Mouse (Mus musculus): ENCODE measurements around the gene Ogfr.

Gene Ogfr

GRCm38 (mm10) chr2:180589123-180589831, at the start of gene Ogfr:
Ogfr (plus strand) TSS chr2:180589245.
- DNase-seq = peak; percentile 87

DNA sequence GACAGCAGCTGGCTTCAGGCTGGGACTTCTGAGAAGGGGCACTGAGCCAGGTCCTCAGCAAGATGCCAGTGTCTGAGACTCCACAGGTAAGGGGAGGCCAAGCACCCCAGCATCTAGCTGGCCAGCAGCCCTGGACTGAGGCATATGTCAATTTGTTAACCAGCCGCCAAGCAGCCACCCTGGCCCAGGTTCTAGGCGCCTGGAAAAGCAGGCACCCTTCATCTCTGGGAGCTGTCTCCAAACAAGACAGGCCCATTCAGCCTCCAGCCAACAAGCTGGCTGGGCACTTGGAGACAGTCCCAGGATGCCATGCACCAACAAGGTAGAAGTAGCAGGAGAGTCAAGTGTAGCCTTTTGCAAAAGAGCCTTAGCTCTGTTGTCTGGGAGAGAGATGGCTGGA, 45.4 kb upstream of the Ogfr start:
- DNase-seq = no peak

GRCm38 (mm10) chr2:180545046-180545445, 44.0 kb upstream of the Ogfr start:
- no peak for DNase-seq

DNA sequence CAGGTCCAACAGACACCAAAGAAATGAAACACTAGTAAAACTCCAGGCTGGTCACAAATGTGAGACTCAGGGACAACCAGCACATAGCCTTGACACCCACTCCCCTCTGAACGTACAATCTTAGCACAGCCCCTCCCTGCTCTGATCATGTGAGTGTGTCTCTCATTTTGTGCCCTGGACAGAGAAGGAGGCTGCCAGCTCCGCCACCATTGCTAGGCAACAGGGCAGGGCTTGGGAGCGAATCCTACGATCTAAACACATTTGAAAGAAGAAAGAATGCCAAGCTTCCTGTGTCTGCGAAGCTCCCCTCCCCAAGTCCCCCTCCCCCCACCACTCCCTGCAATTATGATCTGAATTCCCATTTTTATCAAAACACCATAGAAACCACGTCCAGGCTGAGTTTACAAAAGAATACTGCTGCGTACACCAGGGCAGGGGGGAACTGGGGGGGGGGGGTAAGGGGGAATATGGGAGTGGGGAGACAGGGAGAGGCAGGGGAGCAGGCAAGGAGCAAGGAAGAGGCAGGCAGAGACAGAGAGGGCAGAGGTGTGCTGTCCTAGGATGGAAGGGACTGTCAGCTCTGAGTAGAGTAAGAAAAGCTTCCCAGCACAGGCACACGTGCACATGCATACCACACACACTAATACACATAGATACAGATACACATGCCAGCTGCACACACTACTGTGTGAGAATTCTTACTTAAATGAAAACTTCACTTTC, 41.5 kb upstream of the Ogfr start:
- peak; percentile 65 for DNase-seq

DNA sequence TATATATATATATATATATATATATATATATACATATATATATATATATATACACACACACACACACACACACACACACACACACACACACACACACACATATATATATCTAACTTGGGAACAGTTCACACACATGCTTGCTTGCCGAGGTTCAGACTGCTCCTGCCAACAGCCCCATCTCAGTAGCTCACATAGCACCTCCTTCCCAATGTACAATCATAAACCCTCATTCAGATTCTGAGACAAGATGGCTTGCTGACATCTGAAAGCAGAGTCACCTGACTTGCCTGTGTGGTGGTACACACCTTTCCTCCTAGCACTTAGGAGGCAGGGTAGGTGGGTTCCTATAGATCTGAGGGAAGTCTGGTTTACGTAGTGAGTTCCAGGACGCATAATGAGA, 36.7 kb upstream of the Ogfr start:
- no peak for DNase-seq

GRCm38 (mm10) chr2:180555219-180555618, 33.8 kb upstream of the Ogfr start:
- no peak for DNase-seq

DNA sequence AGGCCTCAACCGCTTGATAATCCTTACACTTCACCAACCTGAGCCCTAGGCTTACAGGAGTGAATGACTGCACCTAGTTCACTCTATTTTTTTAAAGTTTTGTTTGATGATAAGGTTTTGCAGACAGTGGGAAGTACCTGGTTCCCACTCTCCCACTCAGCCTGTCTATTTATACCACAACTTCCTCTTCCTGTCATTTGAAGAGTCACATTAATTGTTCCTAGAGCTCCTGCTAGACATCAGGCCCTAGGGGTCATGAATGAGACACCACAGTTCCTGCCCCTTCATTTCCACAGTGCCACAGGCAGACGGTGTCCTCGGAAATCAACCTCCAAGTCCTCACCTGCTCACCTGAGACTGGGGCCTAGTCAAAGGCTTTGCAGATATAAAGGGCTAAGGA, 32.6 kb upstream of the Ogfr start:
- DNase-seq = no peak

GRCm38 (mm10) chr2:180560245-180560644, 28.8 kb upstream of the Ogfr start:
- no peak for DNase-seq

DNA sequence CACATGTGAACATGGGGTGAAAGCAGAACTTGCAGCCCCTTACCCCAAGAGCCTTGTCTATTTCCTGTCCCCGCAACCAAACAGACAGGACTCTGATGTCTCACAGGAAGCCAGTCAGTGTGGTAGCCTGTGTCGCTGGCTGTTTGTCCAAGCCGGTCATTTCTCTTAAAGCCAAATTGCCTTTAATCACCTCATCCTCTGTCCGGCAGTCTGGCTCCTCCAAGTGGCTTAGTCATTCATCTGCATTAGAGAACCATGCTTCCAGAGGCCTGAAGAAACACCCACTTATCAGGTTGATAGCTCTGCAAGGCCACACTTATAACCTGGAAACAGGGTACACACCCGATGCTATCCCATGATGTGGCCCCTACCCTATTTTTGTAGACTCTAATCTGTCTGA, 26.9 kb upstream of the Ogfr start:
- DNase-seq = no peak

DNA sequence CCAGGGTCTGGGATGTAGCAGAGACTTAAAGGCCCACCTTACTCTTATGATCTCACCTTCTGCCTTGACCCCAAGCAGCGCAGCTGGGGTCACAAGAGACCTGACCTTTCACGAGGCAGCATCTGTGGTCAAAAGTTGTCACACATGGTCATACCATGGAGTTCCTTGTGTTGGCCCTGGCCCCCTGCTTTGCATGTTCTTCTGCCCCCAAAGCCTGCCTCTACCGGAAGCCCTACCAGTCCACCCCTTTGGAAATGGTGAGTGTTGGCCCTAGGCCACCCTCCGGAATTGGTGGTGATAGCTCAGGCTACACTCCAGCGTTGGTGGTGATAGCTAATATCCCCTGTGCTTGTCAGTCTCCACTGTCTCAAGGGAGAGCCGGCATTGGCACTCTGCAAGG, 25.7 kb upstream of the Ogfr start:
- DNase-seq = no peak

- DNase-seq = no peak
These were observed 25.2 kb upstream of the Ogfr start for GRCm38 (mm10) chr2:180563841-180564240.

GRCm38 (mm10) chr2:180566240-180566913, 22.7 kb upstream of the Ogfr start:
- peak; percentile 47 for DNase-seq

DNA sequence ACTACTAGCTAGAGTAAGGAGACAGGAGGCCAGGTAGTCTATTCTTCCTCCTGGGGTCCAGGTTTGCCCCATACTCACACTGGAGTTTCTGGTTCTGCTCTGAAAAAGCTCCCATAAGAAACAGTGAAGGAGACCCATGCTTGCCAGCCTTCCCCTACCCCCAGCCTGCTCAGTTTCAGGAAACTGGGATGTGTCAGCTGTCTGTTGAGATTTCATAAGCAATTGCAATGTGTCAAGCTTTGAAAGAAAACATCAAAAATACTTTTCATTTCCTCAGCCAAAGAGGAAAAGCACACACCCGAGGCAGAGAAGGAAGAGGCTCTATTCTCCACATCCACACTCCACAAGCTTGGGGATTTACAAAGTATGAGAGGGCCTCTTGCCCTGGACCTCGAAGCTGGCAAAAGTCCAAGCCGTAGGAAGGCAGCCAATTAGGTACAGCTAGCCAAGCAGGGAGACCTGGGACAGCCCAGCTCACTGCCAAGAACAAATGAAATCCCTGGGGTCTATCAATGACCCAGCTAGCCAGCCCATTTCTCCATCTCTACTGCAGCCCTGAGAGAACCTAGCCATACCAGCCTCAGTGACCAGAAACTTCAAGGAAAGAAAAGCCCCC, 19.9 kb upstream of the Ogfr start:
- DNase-seq = peak; percentile 47

GRCm38 (mm10) chr2:180576482-180576881, 12.6 kb upstream of the Ogfr start:
- no peak for DNase-seq

DNA sequence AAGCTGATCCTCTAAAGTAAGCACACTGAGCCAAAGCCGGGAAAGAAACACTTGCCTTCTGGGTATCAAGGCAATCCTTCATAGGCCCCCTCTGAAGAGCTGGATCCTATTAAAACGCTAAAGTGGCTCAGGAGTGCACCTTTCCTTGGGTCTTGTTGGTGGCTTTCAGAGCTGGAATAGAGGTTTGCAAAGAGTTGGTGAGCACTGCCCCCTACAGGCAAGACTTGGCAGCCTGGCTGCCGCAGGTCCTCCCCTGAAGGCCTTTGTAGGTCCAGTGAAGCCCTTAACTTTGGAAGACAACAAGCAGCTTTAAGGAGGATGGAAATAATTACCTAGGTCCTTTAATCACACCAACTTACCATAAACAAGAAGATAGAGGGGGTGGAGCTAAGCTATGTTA, 10.4 kb upstream of the Ogfr start:
- DNase-seq = peak; percentile 87

- no peak for DNase-seq
These were observed 8.0 kb upstream of the Ogfr start, which contains the start of gene Mrgbp for GRCm38 (mm10) chr2:180581002-180581401. Mrgbp (plus strand) TSS chr2:180581304.

- peak; percentile 100 for DNase-seq
These were observed 6.4 kb upstream of the Ogfr start for GRCm38 (mm10) chr2:180582481-180583153.

DNA sequence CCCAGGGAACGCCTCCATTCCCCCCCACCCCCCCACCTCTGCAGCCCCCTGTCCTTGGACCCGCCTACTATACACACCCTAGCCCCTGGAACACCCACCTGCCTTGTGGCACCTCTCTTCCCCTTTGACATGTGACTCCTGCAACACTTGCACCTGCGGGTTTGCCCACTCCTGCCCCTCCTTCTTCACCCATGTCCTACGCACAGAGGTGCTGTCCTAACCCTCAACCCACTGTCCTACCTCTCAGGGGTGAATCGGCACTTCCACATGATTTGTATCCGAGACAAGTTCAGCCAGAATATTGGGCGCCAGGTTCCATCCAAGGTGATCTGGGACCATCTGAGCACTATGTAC, 5.9 kb upstream of the Ogfr start:
- no peak for DNase-seq

DNA sequence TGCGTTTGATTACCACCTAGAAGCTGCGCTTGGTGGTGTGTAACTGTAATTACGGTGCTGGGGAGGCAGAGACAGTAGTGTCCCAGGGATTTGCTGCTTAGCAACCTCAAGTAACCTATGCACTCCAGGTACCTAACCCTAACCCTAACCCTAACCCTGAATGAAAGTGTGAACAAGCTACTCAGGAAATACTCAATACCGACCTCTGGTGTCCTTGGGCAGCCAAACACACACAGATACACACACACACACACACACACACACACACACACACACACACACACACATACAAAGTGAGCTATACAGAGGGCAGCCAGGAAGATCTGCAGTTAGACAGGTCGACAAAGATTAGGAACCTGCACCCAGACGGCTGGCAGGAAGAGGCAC, 316 bp upstream of the Ogfr start:
- DNase-seq = no peak

GRCm38 (mm10) chr2:180597490-180597889, 8.4 kb downstream of the Ogfr start, which contains the start of gene Col9a3:
Col9a3 (plus strand) TSS chr2:180597790.
- DNase-seq = no peak

- DNase-seq = no peak
These were observed 9.2 kb downstream of the Ogfr start for GRCm38 (mm10) chr2:180598157-180598705.

GRCm38 (mm10) chr2:180600569-180601021, 11.6 kb downstream of the Ogfr start:
- DNase-seq = peak; percentile 59
